Mouse (Mus musculus): ENCODE data around the gene Rdh12. TPM values are rescaled to one million over a fixed set of nuclear protein-coding genes. Genes with fewer than 3 reads are reported as not detected.
"Not testable (repeated sequence)": the region's sequence is repeated elsewhere in the genome, so short reads cannot be mapped to it uniquely, and the experiment has no call there.

Gene Rdh12
- 1.2 and 5.7 TPM in 2 replicates for total RNA-seq (2014; fragmentation: Nextera tagmentation)
- 0.19 TPM in 1 of 2 replicates, not detected in the other for total RNA-seq (2017)

GRCm38 (mm10) chr12:79208703-79209464 is at the start of gene Rdh12:
Gene Rdh12, plus strand, starts transcription at chr12:79208914.
- ATAC-seq (replicated peaks; ENCODE audit: low FRiP score, low TSS enrichment, poor library complexity, severe bottlenecking), result peak; percentile 57

- no peak for ATAC-seq (replicated peaks; ENCODE audit: low FRiP score, low TSS enrichment, poor library complexity, severe bottlenecking)
Observed at GRCm38 (mm10) chr12:79162876-79163275, 45.8 kb upstream of the Rdh12 start.

- no peak for ATAC-seq (replicated peaks; ENCODE audit: low FRiP score, low TSS enrichment, poor library complexity, severe bottlenecking)
Observed at GRCm38 (mm10) chr12:79169173-79169572, 39.5 kb upstream of the Rdh12 start.

- no peak for ATAC-seq (replicated peaks; ENCODE audit: low FRiP score, low TSS enrichment, poor library complexity, severe bottlenecking)
Observed at GRCm38 (mm10) chr12:79170421-79170820, 38.3 kb upstream of the Rdh12 start.

- ATAC-seq (replicated peaks; ENCODE audit: low FRiP score, low TSS enrichment, poor library complexity, severe bottlenecking), result no peak
Observed at GRCm38 (mm10) chr12:79171269-79171995, 37.3 kb upstream of the Rdh12 start.

GRCm38 (mm10) chr12:79172019-79172941 is 36.4 kb upstream of the Rdh12 start, which contains the start of gene Vti1b:
Gene Vti1b, minus strand, starts transcription at chr12:79172667.
- ATAC-seq (replicated peaks; ENCODE audit: low FRiP score, low TSS enrichment, poor library complexity, severe bottlenecking), result peak; percentile 95

GRCm38 (mm10) chr12:79173721-79174120 is 35.0 kb upstream of the Rdh12 start:
- peak; percentile 62 for ATAC-seq (replicated peaks; ENCODE audit: low FRiP score, low TSS enrichment, poor library complexity, severe bottlenecking)

- no peak for ATAC-seq (replicated peaks; ENCODE audit: low FRiP score, low TSS enrichment, poor library complexity, severe bottlenecking)
Observed at GRCm38 (mm10) chr12:79175998-79176397, 32.7 kb upstream of the Rdh12 start.

- ATAC-seq (replicated peaks; ENCODE audit: low FRiP score, low TSS enrichment, poor library complexity, severe bottlenecking), result not testable (repeated sequence)
Observed at GRCm38 (mm10) chr12:79185160-79185559, 23.6 kb upstream of the Rdh12 start.

GRCm38 (mm10) chr12:79190931-79191673 is 17.6 kb upstream of the Rdh12 start:
- peak; percentile 96 for ATAC-seq (replicated peaks; ENCODE audit: low FRiP score, low TSS enrichment, poor library complexity, severe bottlenecking)

GRCm38 (mm10) chr12:79191701-79192100 is 17.0 kb upstream of the Rdh12 start:
- peak; percentile 92 for ATAC-seq (replicated peaks; ENCODE audit: low FRiP score, low TSS enrichment, poor library complexity, severe bottlenecking)

- ATAC-seq (replicated peaks; ENCODE audit: low FRiP score, low TSS enrichment, poor library complexity, severe bottlenecking), result no peak
Observed at GRCm38 (mm10) chr12:79192193-79192592, 16.5 kb upstream of the Rdh12 start, which contains the start of gene Rdh11. Gene Rdh11, minus strand, starts transcription at chr12:79192293.

GRCm38 (mm10) chr12:79193441-79193840 is 15.3 kb upstream of the Rdh12 start:
- ATAC-seq (replicated peaks; ENCODE audit: low FRiP score, low TSS enrichment, poor library complexity, severe bottlenecking), result peak; percentile 46; the same call in 1 of the 2 replicates

GRCm38 (mm10) chr12:79197105-79197504 is 11.6 kb upstream of the Rdh12 start:
- no peak for ATAC-seq (replicated peaks; ENCODE audit: low FRiP score, low TSS enrichment, poor library complexity, severe bottlenecking)

GRCm38 (mm10) chr12:79201882-79202281 is 6.8 kb upstream of the Rdh12 start:
- no peak for ATAC-seq (replicated peaks; ENCODE audit: low FRiP score, low TSS enrichment, poor library complexity, severe bottlenecking)

- ATAC-seq (replicated peaks; ENCODE audit: low FRiP score, low TSS enrichment, poor library complexity, severe bottlenecking), result no peak
Observed at GRCm38 (mm10) chr12:79211447-79211846, 2.7 kb downstream of the Rdh12 start.

GRCm38 (mm10) chr12:79217511-79217910 is 8.8 kb downstream of the Rdh12 start:
- no peak for ATAC-seq (replicated peaks; ENCODE audit: low FRiP score, low TSS enrichment, poor library complexity, severe bottlenecking)

- ATAC-seq (replicated peaks; ENCODE audit: low FRiP score, low TSS enrichment, poor library complexity, severe bottlenecking), result no peak
Observed at GRCm38 (mm10) chr12:79235485-79236080, 26.9 kb downstream of the Rdh12 start.

Data from megakaryocyte-erythroid progenitor cell, adult 5-6 weeks (primary cell).